Mouse (Mus musculus): ENCODE data around the gene Msl1. TPM values are rescaled to one million over a fixed set of nuclear protein-coding genes. Genes with fewer than 3 reads are reported as not detected.

The Msl1 gene
- polyA plus RNA-seq, 1 experiment from 2014 or later = 11.3 TPM

DNA sequence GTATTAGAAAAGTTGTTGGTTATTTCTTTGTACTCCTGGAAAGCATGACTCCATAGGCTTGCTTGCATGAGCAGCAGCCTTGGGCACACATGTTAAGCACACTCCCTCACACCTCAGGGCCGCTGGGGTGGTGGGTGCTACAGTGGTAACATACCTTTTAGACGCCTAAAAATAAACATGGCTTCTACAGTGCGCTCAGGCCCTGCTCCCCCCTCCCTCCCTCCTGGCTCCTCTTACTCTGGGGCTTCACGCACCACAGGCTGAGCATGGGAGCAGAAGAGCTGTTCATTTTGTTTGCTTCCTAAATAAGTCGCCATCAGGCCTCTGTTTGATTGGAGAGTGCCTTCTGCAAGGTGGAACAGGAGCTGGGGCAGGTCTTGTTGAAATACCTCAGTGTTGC lies 2.0 kb downstream of the Msl1 start:
- Histone ChIP-seq H3K4me2 (replicated peaks; ENCODE audit: low read depth) (peak overlapping the region; percentile 82), H3K9me3 (ENCODE audit: control insufficient read depth, low read length) (no peaks in the 10 kb centered on the region), H3K9ac (ENCODE audit: low read length) (peak overlapping the region; percentile 98), H3K36me3 (ENCODE audit: control insufficient read depth, insufficient read depth, low read length) (peaks cover 10% of the 10 kb centered on the region), H3K4me1 (replicated peaks; ENCODE audit: control insufficient read depth, insufficient read depth) (0 out of 2 replicates have a peak, but pooled peaks cover 3% of the 10 kb centered on the region), H3K27ac (replicated peaks) (peak overlapping the region; percentile 100), H3K4me3 (ENCODE audit: low read depth, low read length) (peak overlapping the region; percentile 100), H3K27me3 (ENCODE audit: control insufficient read depth, insufficient read depth, low read length) (no peaks in the 10 kb centered on the region)
- ATAC-seq (ENCODE audit: low FRiP score, low TSS enrichment) = no peak
- TF ChIP-seq EP300 (optimal IDR thresholded peaks at IDR 0.05) (no peak), CTCF (IDR thresholded peaks at IDR 0.05; ENCODE audit: low read depth) (no peak)
- peak; percentile 40 for DNase-seq (ENCODE audit: low spot score)
- WGBS = under 1% methylated on average over 5 of the region's 5 CpGs

DNA sequence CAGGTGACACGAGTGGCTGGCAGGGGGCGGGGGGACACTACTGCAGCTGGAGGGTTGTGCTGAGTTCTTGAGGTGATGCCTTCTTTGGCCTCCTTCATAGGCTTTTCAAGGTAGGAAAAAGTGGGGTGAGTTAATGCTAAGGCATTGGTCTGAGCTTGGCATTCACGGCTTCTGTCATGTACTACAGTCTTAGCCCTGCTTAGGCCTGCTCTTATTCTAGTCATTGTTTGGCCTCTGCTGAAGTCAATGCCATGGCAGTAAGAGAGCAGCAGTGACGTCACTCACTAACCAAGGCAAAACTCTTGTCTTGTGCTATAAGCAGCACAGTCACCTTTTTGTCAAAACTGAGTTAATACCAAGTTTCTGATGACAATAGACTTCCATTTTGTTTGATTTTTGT lies 2.6 kb downstream of the Msl1 start:
- 22% methylated on average over 4 of the region's 4 CpGs for WGBS
- Histone ChIP-seq H3K4me2 (replicated peaks; ENCODE audit: low read depth) (peak overlapping the region; percentile 82), H3K9ac (ENCODE audit: low read length) (peak overlapping the region; percentile 98; the same call in 1 of the 2 replicates), H3K27ac (replicated peaks) (no peak overlapping the region), H3K4me1 (replicated peaks; ENCODE audit: control insufficient read depth, insufficient read depth) (0 out of 2 replicates have a peak, but pooled peaks cover 3% of the 10 kb centered on the region), H3K36me3 (ENCODE audit: control insufficient read depth, insufficient read depth, low read length) (peaks cover 14% of the 10 kb centered on the region), H3K27me3 (ENCODE audit: control insufficient read depth, insufficient read depth, low read length) (no peaks in the 10 kb centered on the region), H3K4me3 (ENCODE audit: low read depth, low read length) (peak overlapping the region; percentile 100; the same call in 1 of the 2 replicates), H3K9me3 (ENCODE audit: control insufficient read depth, low read length) (no peaks in the 10 kb centered on the region)
- DNase-seq (ENCODE audit: low spot score) (no peak), ATAC-seq (ENCODE audit: low FRiP score, low TSS enrichment) (no peak)
- no peak for TF ChIP-seq EP300 (optimal IDR thresholded peaks at IDR 0.05)
- no peak for TF ChIP-seq CTCF (IDR thresholded peaks at IDR 0.05; ENCODE audit: low read depth)

DNA sequence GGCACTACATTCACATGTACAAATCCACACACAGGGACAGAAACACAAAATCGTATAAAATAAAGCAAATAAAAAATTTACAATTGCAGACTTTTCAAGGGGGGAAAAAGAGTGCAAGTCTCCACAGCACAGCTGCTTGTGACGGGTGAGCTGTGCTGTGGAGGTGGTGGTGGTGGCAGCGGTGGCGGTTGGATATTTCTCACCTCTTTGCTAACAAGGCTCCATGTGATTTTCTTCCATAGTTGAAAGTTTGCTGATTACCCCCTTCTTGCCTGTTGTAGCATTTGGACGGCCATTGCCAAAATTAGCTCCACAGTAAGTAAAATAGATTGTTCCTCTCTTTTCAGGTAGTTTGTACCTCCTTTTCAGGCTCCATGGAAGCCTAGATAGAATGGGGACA lies 9.3 kb downstream of the Msl1 start, which contains the start of gene Casc3:
Casc3 (plus strand) TSS at position 301 of the 400 bp plus-strand sequence.
- DNase-seq (ENCODE audit: low spot score) (no peak), ATAC-seq (ENCODE audit: low FRiP score, low TSS enrichment) (no peak)
- Histone ChIP-seq H3K27me3 (ENCODE audit: control insufficient read depth, insufficient read depth, low read length) (no peaks in the 10 kb centered on the region), H3K9ac (ENCODE audit: low read length) (no peak within 1 kb of the TSS), H3K4me1 (replicated peaks; ENCODE audit: control insufficient read depth, insufficient read depth) (no peaks in the 10 kb centered on the region), H3K27ac (replicated peaks) (no peak within 1 kb of the TSS), H3K4me3 (ENCODE audit: low read depth, low read length) (no peak within 1 kb of the TSS), H3K36me3 (ENCODE audit: control insufficient read depth, insufficient read depth, low read length) (peaks cover 30% of the 10 kb centered on the region), H3K4me2 (replicated peaks; ENCODE audit: low read depth) (no peak within 1 kb of the TSS), H3K9me3 (ENCODE audit: control insufficient read depth, low read length) (no peaks in the 10 kb centered on the region)
- WGBS = 94% methylated on average over 5 of the region's 5 CpGs
- TF ChIP-seq CTCF (IDR thresholded peaks at IDR 0.05; ENCODE audit: low read depth) (no peak), EP300 (optimal IDR thresholded peaks at IDR 0.05) (no peak)

DNA sequence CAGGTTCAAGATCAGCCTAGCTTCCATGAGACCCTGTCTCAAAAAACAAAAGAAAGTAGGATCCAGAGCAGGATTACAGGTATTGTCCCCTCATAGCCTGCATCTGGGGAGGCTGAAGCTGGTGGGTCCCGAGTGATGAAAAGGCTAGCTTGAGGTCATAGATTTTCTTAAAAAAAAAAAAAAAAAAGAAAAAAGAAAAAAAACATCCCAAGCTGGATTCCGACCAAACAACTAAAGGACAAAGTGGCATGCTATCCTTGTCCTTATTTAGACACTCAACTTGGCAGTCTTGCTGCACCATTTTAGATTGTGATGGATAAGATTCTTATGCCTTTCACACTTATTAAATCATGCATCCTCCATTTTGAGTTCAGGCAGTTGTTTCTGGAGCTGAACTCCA lies 13.1 kb downstream of the Msl1 start:
- DNase-seq (ENCODE audit: low spot score) = no peak
- no peak for TF ChIP-seq EP300 (optimal IDR thresholded peaks at IDR 0.05)
- no peak for TF ChIP-seq CTCF (IDR thresholded peaks at IDR 0.05; ENCODE audit: low read depth)
- H3K36me3 ChIP-seq (ENCODE audit: control insufficient read depth, insufficient read depth, low read length) = peaks cover 18% of the 10 kb centered on the region
- 0 out of 2 replicates have a peak overlapping the region, but pooled peaks have one; percentile 88 for H3K4me3 ChIP-seq (ENCODE audit: low read depth, low read length)
- H3K9me3 ChIP-seq (ENCODE audit: control insufficient read depth, low read length) = no peaks in the 10 kb centered on the region
- H3K4me2 ChIP-seq (replicated peaks; ENCODE audit: low read depth) = no peak overlapping the region; the same call in 1 of the 2 replicates
- H3K27ac ChIP-seq (replicated peaks) = peak overlapping the region; percentile 100; the same call in 1 of the 2 replicates
- H3K4me1 ChIP-seq (replicated peaks; ENCODE audit: control insufficient read depth, insufficient read depth) = 0 out of 2 replicates have a peak, but pooled peaks cover 3% of the 10 kb centered on the region
- no peak for ATAC-seq (ENCODE audit: low FRiP score, low TSS enrichment)
- 64% methylated on average over 2 of the region's 2 CpGs for WGBS
- H3K27me3 ChIP-seq (ENCODE audit: control insufficient read depth, insufficient read depth, low read length) = no peaks in the 10 kb centered on the region
- H3K9ac ChIP-seq (ENCODE audit: low read length) = no peak overlapping the region

DNA sequence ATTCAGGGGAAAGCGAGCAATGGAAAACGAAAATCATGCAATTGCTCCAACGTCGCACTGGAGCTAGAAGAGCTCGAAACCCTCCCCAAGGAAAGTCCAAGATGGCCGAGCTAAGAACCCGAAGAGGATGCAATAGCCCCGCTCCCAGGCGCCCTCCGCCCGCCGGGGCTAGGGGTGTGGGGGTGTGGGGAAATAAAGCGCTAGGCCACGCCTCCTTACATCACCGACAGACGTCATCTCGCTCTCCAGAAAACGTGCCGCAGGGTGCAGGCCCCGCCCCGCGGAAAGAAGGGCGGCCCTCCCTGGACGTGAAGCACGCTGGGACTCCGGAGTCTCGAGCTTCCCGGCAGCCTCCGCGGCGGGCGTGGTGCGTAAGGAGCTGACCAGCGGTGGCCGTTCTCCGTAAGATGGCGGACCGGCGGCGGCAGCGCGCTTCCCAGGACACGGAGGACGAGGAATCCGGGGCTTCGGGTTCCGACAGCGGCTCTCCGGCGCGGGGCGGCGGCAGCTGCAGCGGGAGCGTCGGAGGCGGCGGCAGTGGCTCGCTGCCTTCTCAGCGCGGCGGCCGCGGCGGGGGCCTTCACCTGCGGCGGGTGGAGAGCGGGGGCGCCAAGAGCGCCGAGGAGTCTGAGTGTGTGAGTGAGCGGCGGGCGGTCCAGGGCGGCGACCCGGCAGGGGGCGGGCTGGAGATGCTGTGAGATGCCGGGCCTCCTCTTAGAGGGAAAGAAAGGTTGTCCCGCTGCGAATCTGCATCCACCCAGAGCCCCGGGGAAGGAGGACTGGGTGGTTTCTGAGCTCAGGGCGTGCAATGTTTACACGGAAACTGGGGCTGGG lies 14.4 kb downstream of the Msl1 start:
- DNase-seq (ENCODE audit: low spot score) (peak; percentile 99), ATAC-seq (ENCODE audit: low FRiP score, low TSS enrichment) (peak; percentile 99)
- Histone ChIP-seq H3K36me3 (ENCODE audit: control insufficient read depth, insufficient read depth, low read length) (peaks cover 12% of the 10 kb centered on the region), H3K27me3 (ENCODE audit: control insufficient read depth, insufficient read depth, low read length) (no peaks in the 10 kb centered on the region), H3K4me3 (ENCODE audit: low read depth, low read length) (peak overlapping the region; percentile 88), H3K9me3 (ENCODE audit: control insufficient read depth, low read length) (no peaks in the 10 kb centered on the region), H3K4me1 (replicated peaks; ENCODE audit: control insufficient read depth, insufficient read depth) (0 out of 2 replicates have a peak, but pooled peaks cover 3% of the 10 kb centered on the region), H3K9ac (ENCODE audit: low read length) (peak overlapping the region; percentile 97), H3K27ac (replicated peaks) (peak overlapping the region; percentile 100), H3K4me2 (replicated peaks; ENCODE audit: low read depth) (peak overlapping the region; percentile 72)
- peak; percentile 65 for TF ChIP-seq CTCF (IDR thresholded peaks at IDR 0.05; ENCODE audit: low read depth)
- TF ChIP-seq EP300 (optimal IDR thresholded peaks at IDR 0.05) = no peak
- WGBS = under 1% methylated on average over 70 of the region's 84 CpGs

DNA sequence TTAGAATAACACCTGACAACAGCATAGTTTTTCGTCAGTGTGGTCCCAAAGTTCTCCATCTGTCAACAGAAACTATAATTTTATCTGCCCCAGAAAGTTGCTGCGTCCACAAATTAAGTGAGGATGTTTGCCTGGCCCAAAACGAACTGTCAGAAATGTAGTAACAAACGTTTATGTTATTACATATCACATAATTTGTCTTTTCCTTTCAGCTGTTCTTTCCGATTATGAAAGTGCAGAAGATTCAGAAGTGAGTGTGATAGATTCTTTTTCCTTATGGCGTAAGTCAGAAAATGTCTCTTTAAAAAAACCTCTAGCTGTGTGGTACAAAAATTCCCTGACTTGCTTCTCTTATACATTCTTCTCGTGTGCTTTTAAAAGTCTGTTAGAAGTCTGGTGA lies 15.4 kb downstream of the Msl1 start:
- no peak for ATAC-seq (ENCODE audit: low FRiP score, low TSS enrichment)
- Histone ChIP-seq H3K27ac (replicated peaks) (peak overlapping the region; percentile 100), H3K9ac (ENCODE audit: low read length) (peak overlapping the region; percentile 97), H3K9me3 (ENCODE audit: control insufficient read depth, low read length) (no peaks in the 10 kb centered on the region), H3K27me3 (ENCODE audit: control insufficient read depth, insufficient read depth, low read length) (no peaks in the 10 kb centered on the region), H3K4me2 (replicated peaks; ENCODE audit: low read depth) (peak overlapping the region; percentile 72), H3K36me3 (ENCODE audit: control insufficient read depth, insufficient read depth, low read length) (peaks cover 3% of the 10 kb centered on the region; the same call in 1 of the 2 replicates), H3K4me3 (ENCODE audit: low read depth, low read length) (peak overlapping the region; percentile 88), H3K4me1 (replicated peaks; ENCODE audit: control insufficient read depth, insufficient read depth) (0 out of 2 replicates have a peak, but pooled peaks cover 3% of the 10 kb centered on the region)
- TF ChIP-seq EP300 (optimal IDR thresholded peaks at IDR 0.05) = no peak
- no peak for TF ChIP-seq CTCF (IDR thresholded peaks at IDR 0.05; ENCODE audit: low read depth)
- DNase-seq (ENCODE audit: low spot score) = no peak
- 43% methylated on average over 7 of the region's 7 CpGs for WGBS

Data from stomach, postnatal 0 days (tissue).